19 mouse cellular contexts compared by ENCODE assay signal in genomic region chr15:99406986-99407570, GRCm38 (mm10). TPM values are rescaled to one million over a fixed set of nuclear protein-coding genes. Genes with fewer than 3 reads are reported as not detected.
DNase-seq lines count a peak whose midpoint lies in the region; ATAC-seq and TF ChIP-seq lines count a peak whose summit lies in the region.
"Had no signal": no experiment of that assay in that cellular context is flagged by ENCODE, and none has a peak within 500 bp of the region (broad histone marks: within the 10 kb centered on the region; RNA-seq: fewer than 3 reads in every experiment).

No protein-coding gene starts in this region.

- peak; percentile 91 for DNase-seq in heart, adult 11 months
- DNase-seq in heart, postnatal 10 days: no peak
- peak; percentile 76 for DNase-seq in ZHBTc4 (ENCODE audit: low read depth, low spot score)
- no peak for DNase-seq in yolk sac, embryonic 10.5 days (ENCODE audit: low spot score)
- DNase-seq in midbrain, postnatal 0 days (ENCODE audit: low spot score): no peak
- DNase-seq: adrenal gland, adult 2 months; cerebellum, adult 11 months; cerebellum, adult 8-10 months; cerebellum, postnatal 25 days; forebrain, postnatal 0 days; gastrocnemius, adult 2 months; gastrocnemius, postnatal 25 days; heart, postnatal 14 days had no signal

- TF ChIP-seq POLR2A in ES-Bruce4 (IDR thresholded peaks at IDR 0.05; ENCODE audit: insufficient read depth, low read length): no peak

- peaks cover 47% of the 10 kb centered on the region for H3K36me3 ChIP-seq in ES-Bruce4 (ENCODE audit: control insufficient read depth, insufficient read depth, low read length, poor library complexity, severe bottlenecking)
- peaks cover 60% of the 10 kb centered on the region for H3K36me3 ChIP-seq in midbrain, postnatal 0 days (ENCODE audit: insufficient read depth, low read length)

- H3K4me1 ChIP-seq in ES-Bruce4 (ENCODE audit: control insufficient read depth, insufficient read depth, low read length): peaks cover 5% of the 10 kb centered on the region
- no peaks in the 10 kb centered on the region for H3K4me1 ChIP-seq in midbrain, postnatal 0 days (ENCODE audit: insufficient read depth, low read length)
- H3K4me1 ChIP-seq: forebrain, embryonic 13.5 days; hindbrain, embryonic 13.5 days had no signal

- no peaks in the 10 kb centered on the region for H3K9me3 ChIP-seq in ES-Bruce4 (replicated peaks; ENCODE audit: control insufficient read depth, insufficient read depth, low read length, poor library complexity, severe bottlenecking)
- H3K9me3 ChIP-seq in midbrain, postnatal 0 days (ENCODE audit: low read length): no peaks in the 10 kb centered on the region
- H3K9me3 ChIP-seq: forebrain, embryonic 13.5 days; heart, embryonic 10.5 days; hindbrain, embryonic 13.5 days had no signal

- H3K4me3 ChIP-seq in ES-Bruce4 (ENCODE audit: low read depth, low read length): no peak overlapping the region
- no peak overlapping the region for H3K4me3 ChIP-seq in midbrain, postnatal 0 days (ENCODE audit: low read depth, low read length)
- H3K4me3 ChIP-seq: forebrain, embryonic 13.5 days; gastrocnemius, adult 2 months; heart, embryonic 10.5 days; hindbrain, embryonic 13.5 days had no signal

- no peak overlapping the region for H3K9ac ChIP-seq in ES-Bruce4 (ENCODE audit: low read depth, poor library complexity, severe bottlenecking)
- no peak overlapping the region for H3K9ac ChIP-seq in midbrain, postnatal 0 days (replicated peaks; ENCODE audit: low read length, poor library complexity, severe bottlenecking)
- H3K9ac ChIP-seq: forebrain, embryonic 13.5 days; forebrain, postnatal 0 days; hindbrain, embryonic 13.5 days had no signal

- H3K27me3 ChIP-seq in ES-Bruce4 (ENCODE audit: control insufficient read depth, insufficient read depth, low read length, poor library complexity, severe bottlenecking): no peaks in the 10 kb centered on the region
- H3K27me3 ChIP-seq in midbrain, postnatal 0 days (ENCODE audit: insufficient read depth, low read length): no peaks in the 10 kb centered on the region
- H3K27me3 ChIP-seq: CH12.LX; forebrain, embryonic 13.5 days; hindbrain, embryonic 13.5 days had no signal

- intact Hi-C loops in heart, postnatal 10 days (cut with DNase I): no loop called here

- no peak for TF ChIP-seq CTCF in ES-Bruce4 (IDR thresholded peaks at IDR 0.05; ENCODE audit: low read depth, low read length)
- TF ChIP-seq CTCF in midbrain, postnatal 0 days (IDR thresholded peaks at IDR 0.05): no peak

- no peak overlapping the region for H3K4me2 ChIP-seq in midbrain, postnatal 0 days (ENCODE audit: low read depth, low read length, poor library complexity, severe bottlenecking)
- H3K4me2 ChIP-seq: forebrain, embryonic 13.5 days; hindbrain, embryonic 13.5 days had no signal

- WGBS in midbrain, postnatal 0 days: 92% methylated on average over 15 of the region's 15 CpGs

- ATAC-seq in midbrain, postnatal 0 days (ENCODE audit: low FRiP score): no peak
- ATAC-seq: forebrain, embryonic 13.5 days; forebrain, postnatal 0 days; hindbrain, postnatal 0 days had no signal

- H3K27ac ChIP-seq in ES-Bruce4 (ENCODE audit: insufficient read depth, low read length): 0 out of 2 replicates have a peak overlapping the region, but pooled peaks have one; percentile 17
- no peak overlapping the region for H3K27ac ChIP-seq in midbrain, postnatal 0 days (ENCODE audit: low read depth, low read length)
- H3K27ac ChIP-seq: forebrain, embryonic 13.5 days; gastrocnemius, adult 2 months; heart, embryonic 10.5 days; hindbrain, embryonic 13.5 days; hindbrain, postnatal 0 days had no signal

- TF ChIP-seq EP300 in ES-Bruce4 (IDR thresholded peaks at IDR 0.05; ENCODE audit: insufficient read depth, low read depth, low read length): no peak

RNA-seq across cellular contexts. Expression of gene Tmbim6, which starts 14.4 kb away (rescaled TPM):
- 100 to 1,000 TPM; 225 to 229 TPM for total RNA-seq in heart, postnatal 10 days (2021)
- polyA plus RNA-seq in ES-Bruce4 (2011; ENCODE audit: insufficient read depth, insufficient read length, low read depth, missing spikeins): 429 and 499 TPM in 2 replicates
- 270 and 327 TPM in 2 replicates for total RNA-seq in midbrain, postnatal 0 days (2014; rRNA removed)
- 327 and 348 TPM in 2 replicates for polyA plus RNA-seq in midbrain, postnatal 0 days (2015; fragmentation: Nextera tagmentation; extraction: Ambion mirVana)

RNA-seq across cellular contexts. Expression of gene Fmnl3, which starts 36.8 kb away (rescaled TPM):
- 10 to 100 TPM; 40.3 to 43.0 TPM for total RNA-seq in heart, postnatal 10 days (2021)
- 10.1 and 10.2 TPM in 2 replicates for polyA plus RNA-seq in ES-Bruce4 (2011; ENCODE audit: insufficient read depth, insufficient read length, low read depth, missing spikeins)
- 13.5 and 15.5 TPM in 2 replicates for total RNA-seq in midbrain, postnatal 0 days (2014; rRNA removed)
- polyA plus RNA-seq in midbrain, postnatal 0 days (2015; fragmentation: Nextera tagmentation; extraction: Ambion mirVana): 8.5 and 9.8 TPM in 2 replicates

RNA-seq across cellular contexts. Expression of gene Nckap5l, which starts 50.5 kb away (rescaled TPM):
- total RNA-seq in heart, postnatal 10 days (2021): 10 to 100 TPM; 17.4 to 25.5 TPM
- 6.1 and 10.4 TPM in 2 replicates for polyA plus RNA-seq in ES-Bruce4 (2011; ENCODE audit: insufficient read depth, insufficient read length, low read depth, missing spikeins)
- 20.2 and 24.1 TPM in 2 replicates for total RNA-seq in midbrain, postnatal 0 days (2014; rRNA removed)
- polyA plus RNA-seq in midbrain, postnatal 0 days (2015; fragmentation: Nextera tagmentation; extraction: Ambion mirVana): 11.4 and 12.2 TPM in 2 replicates

Comparison
In these comparisons a context has a peak if more than half of its experiments do, and no peak if none do; other contexts are left out.
1. DNase-seq: peak in heart, adult 11 months (single experiment) and ZHBTc4 (single experiment); none in heart, postnatal 10 days (0 of 2), yolk sac, embryonic 10.5 days (single experiment) and midbrain, postnatal 0 days (single experiment).